Mouse (Mus musculus): ENCODE data around the gene C87436. TPM values are rescaled to one million over a fixed set of nuclear protein-coding genes. Genes with fewer than 3 reads are reported as not detected.

Gene C87436
- polyA plus RNA-seq, 1 experiment from 2014 or later: 23.9 TPM

GRCm38 (mm10) chr6:86505671-86506070 lies 67.5 kb downstream of the C87436 start:
- Histone ChIP-seq H3K27me3 (replicated peaks; ENCODE audit: control insufficient read depth, insufficient read depth, low read length) (no peaks in the 10 kb centered on the region), H3K4me1 (ENCODE audit: control insufficient read depth, insufficient read depth, low read length) (no peaks in the 10 kb centered on the region), H3K9me3 (ENCODE audit: control insufficient read depth, low read length) (no peaks in the 10 kb centered on the region), H3K27ac (replicated peaks; ENCODE audit: low read depth, low read length) (no peak overlapping the region), H3K36me3 (ENCODE audit: control insufficient read depth, insufficient read depth, low read length) (no peaks in the 10 kb centered on the region), H3K4me2 (ENCODE audit: low read depth, low read length) (no peak overlapping the region), H3K9ac (ENCODE audit: low read depth, low read length) (no peak overlapping the region), H3K4me3 (ENCODE audit: low read depth, low read length) (no peak overlapping the region)
- 64% methylated on average over 7 of the region's 7 CpGs for WGBS
- no peak for ATAC-seq (ENCODE audit: low read depth)
- no peak for DNase-seq (ENCODE audit: low spot score)

- WGBS: 50% methylated on average over 3 of the region's 3 CpGs
- DNase-seq (ENCODE audit: low spot score) (no peak), ATAC-seq (ENCODE audit: low read depth) (no peak)
- no peak overlapping the region for H3K4me2 ChIP-seq (ENCODE audit: low read depth, low read length)
- no peaks in the 10 kb centered on the region for H3K27me3 ChIP-seq (replicated peaks; ENCODE audit: control insufficient read depth, insufficient read depth, low read length)
- no peak overlapping the region for H3K9ac ChIP-seq (ENCODE audit: low read depth, low read length)
- H3K36me3 ChIP-seq (ENCODE audit: control insufficient read depth, insufficient read depth, low read length): no peaks in the 10 kb centered on the region
- H3K4me1 ChIP-seq (ENCODE audit: control insufficient read depth, insufficient read depth, low read length): no peaks in the 10 kb centered on the region
- H3K9me3 ChIP-seq (ENCODE audit: control insufficient read depth, low read length): no peaks in the 10 kb centered on the region
- H3K27ac ChIP-seq (replicated peaks; ENCODE audit: low read depth, low read length): no peak overlapping the region
- H3K4me3 ChIP-seq (ENCODE audit: low read depth, low read length): no peak overlapping the region
Observed at GRCm38 (mm10) chr6:86506309-86506708, 68.1 kb downstream of the C87436 start.

GRCm38 (mm10) chr6:86507116-86507515 lies 68.9 kb downstream of the C87436 start:
- no peak overlapping the region for H3K4me2 ChIP-seq (ENCODE audit: low read depth, low read length)
- no peaks in the 10 kb centered on the region for H3K9me3 ChIP-seq (ENCODE audit: control insufficient read depth, low read length)
- ATAC-seq (ENCODE audit: low read depth): no peak
- H3K27me3 ChIP-seq (replicated peaks; ENCODE audit: control insufficient read depth, insufficient read depth, low read length): no peaks in the 10 kb centered on the region
- no peak overlapping the region for H3K4me3 ChIP-seq (ENCODE audit: low read depth, low read length)
- H3K27ac ChIP-seq (replicated peaks; ENCODE audit: low read depth, low read length): no peak overlapping the region
- H3K4me1 ChIP-seq (ENCODE audit: control insufficient read depth, insufficient read depth, low read length): no peaks in the 10 kb centered on the region
- no peak overlapping the region for H3K9ac ChIP-seq (ENCODE audit: low read depth, low read length)
- no peak for DNase-seq (ENCODE audit: low spot score)
- H3K36me3 ChIP-seq (ENCODE audit: control insufficient read depth, insufficient read depth, low read length): no peaks in the 10 kb centered on the region

GRCm38 (mm10) chr6:86508736-86509135 lies 70.6 kb downstream of the C87436 start:
- 73% methylated on average over 3 of the region's 3 CpGs for WGBS

GRCm38 (mm10) chr6:86509194-86509865 lies 71.2 kb downstream of the C87436 start:
- WGBS: 82% methylated on average over 4 of the region's 4 CpGs
- Histone ChIP-seq H3K4me1 (ENCODE audit: control insufficient read depth, insufficient read depth, low read length) (no peaks in the 10 kb centered on the region), H3K9ac (ENCODE audit: low read depth, low read length) (no peak overlapping the region), H3K36me3 (ENCODE audit: control insufficient read depth, insufficient read depth, low read length) (no peaks in the 10 kb centered on the region), H3K27ac (replicated peaks; ENCODE audit: low read depth, low read length) (no peak overlapping the region), H3K27me3 (replicated peaks; ENCODE audit: control insufficient read depth, insufficient read depth, low read length) (no peaks in the 10 kb centered on the region), H3K9me3 (ENCODE audit: control insufficient read depth, low read length) (no peaks in the 10 kb centered on the region), H3K4me3 (ENCODE audit: low read depth, low read length) (no peak overlapping the region), H3K4me2 (ENCODE audit: low read depth, low read length) (no peak overlapping the region)
- no peak for ATAC-seq (ENCODE audit: low read depth)
- DNase-seq (ENCODE audit: low spot score): no peak

More at GRCm38 (mm10) chr6:86508736-86509135, 70.6 kb downstream of the C87436 start:
- Histone ChIP-seq H3K9ac (ENCODE audit: low read depth, low read length) (no peak overlapping the region), H3K4me1 (ENCODE audit: control insufficient read depth, insufficient read depth, low read length) (no peaks in the 10 kb centered on the region), H3K9me3 (ENCODE audit: control insufficient read depth, low read length) (no peaks in the 10 kb centered on the region), H3K36me3 (ENCODE audit: control insufficient read depth, insufficient read depth, low read length) (no peaks in the 10 kb centered on the region), H3K4me3 (ENCODE audit: low read depth, low read length) (no peak overlapping the region), H3K27ac (replicated peaks; ENCODE audit: low read depth, low read length) (no peak overlapping the region), H3K4me2 (ENCODE audit: low read depth, low read length) (no peak overlapping the region), H3K27me3 (replicated peaks; ENCODE audit: control insufficient read depth, insufficient read depth, low read length) (no peaks in the 10 kb centered on the region)
- ATAC-seq (ENCODE audit: low read depth) (no peak), DNase-seq (ENCODE audit: low spot score) (no peak)

DNA sequence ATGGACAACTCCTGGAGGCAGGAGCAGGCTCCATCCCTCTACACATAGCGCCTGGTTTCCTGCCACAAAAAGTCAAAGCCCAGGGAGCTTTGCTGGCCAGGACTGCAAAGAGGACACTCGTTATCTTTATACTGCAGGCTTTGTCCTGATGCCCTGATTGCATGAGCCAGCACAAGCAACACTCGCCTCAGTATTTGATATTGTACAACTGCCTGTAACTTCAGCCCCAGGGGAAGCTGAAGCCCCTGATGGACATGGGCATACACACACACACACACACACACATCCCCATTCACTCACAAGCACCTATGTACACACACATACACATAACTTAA lies 71.7 kb downstream of the C87436 start:
- Histone ChIP-seq H3K4me1 (ENCODE audit: control insufficient read depth, insufficient read depth, low read length) (no peaks in the 10 kb centered on the region), H3K4me3 (ENCODE audit: low read depth, low read length) (no peak overlapping the region), H3K9ac (ENCODE audit: low read depth, low read length) (no peak overlapping the region), H3K27ac (replicated peaks; ENCODE audit: low read depth, low read length) (no peak overlapping the region), H3K4me2 (ENCODE audit: low read depth, low read length) (no peak overlapping the region), H3K9me3 (ENCODE audit: control insufficient read depth, low read length) (no peaks in the 10 kb centered on the region), H3K36me3 (ENCODE audit: control insufficient read depth, insufficient read depth, low read length) (no peaks in the 10 kb centered on the region), H3K27me3 (replicated peaks; ENCODE audit: control insufficient read depth, insufficient read depth, low read length) (no peaks in the 10 kb centered on the region)
- ATAC-seq (ENCODE audit: low read depth): no peak
- no peak for DNase-seq (ENCODE audit: low spot score)
- 53% methylated on average over 3 of the region's 3 CpGs for WGBS

DNA sequence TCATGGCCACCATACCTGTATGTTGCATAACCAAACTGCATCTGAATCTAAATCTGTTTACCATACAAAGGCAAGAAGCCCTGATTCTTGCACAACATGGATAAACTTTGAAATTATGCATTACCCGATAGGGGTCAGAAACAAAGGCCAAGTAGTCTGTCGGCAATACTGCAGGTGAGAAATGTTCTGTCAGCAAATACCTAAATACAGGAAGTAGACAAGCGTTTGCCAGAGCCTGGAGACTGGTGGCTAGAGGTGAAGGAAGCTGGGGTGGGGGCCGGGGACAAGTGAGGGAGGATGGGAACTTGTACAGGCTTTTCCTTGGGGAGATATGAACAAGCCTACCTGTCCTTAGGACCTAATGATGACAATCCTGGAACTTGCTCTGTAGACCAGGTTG lies 72.8 kb downstream of the C87436 start:
- no peaks in the 10 kb centered on the region for H3K27me3 ChIP-seq (replicated peaks; ENCODE audit: control insufficient read depth, insufficient read depth, low read length)
- H3K36me3 ChIP-seq (ENCODE audit: control insufficient read depth, insufficient read depth, low read length): no peaks in the 10 kb centered on the region
- no peaks in the 10 kb centered on the region for H3K4me1 ChIP-seq (ENCODE audit: control insufficient read depth, insufficient read depth, low read length)
- no peak overlapping the region for H3K4me3 ChIP-seq (ENCODE audit: low read depth, low read length)
- H3K9me3 ChIP-seq (ENCODE audit: control insufficient read depth, low read length): no peaks in the 10 kb centered on the region
- ATAC-seq (ENCODE audit: low read depth): no peak
- H3K4me2 ChIP-seq (ENCODE audit: low read depth, low read length): no peak overlapping the region
- no peak overlapping the region for H3K27ac ChIP-seq (replicated peaks; ENCODE audit: low read depth, low read length)
- 62% methylated on average over 4 of the region's 4 CpGs for WGBS
- H3K9ac ChIP-seq (ENCODE audit: low read depth, low read length): no peak overlapping the region
- no peak for DNase-seq (ENCODE audit: low spot score)

DNA sequence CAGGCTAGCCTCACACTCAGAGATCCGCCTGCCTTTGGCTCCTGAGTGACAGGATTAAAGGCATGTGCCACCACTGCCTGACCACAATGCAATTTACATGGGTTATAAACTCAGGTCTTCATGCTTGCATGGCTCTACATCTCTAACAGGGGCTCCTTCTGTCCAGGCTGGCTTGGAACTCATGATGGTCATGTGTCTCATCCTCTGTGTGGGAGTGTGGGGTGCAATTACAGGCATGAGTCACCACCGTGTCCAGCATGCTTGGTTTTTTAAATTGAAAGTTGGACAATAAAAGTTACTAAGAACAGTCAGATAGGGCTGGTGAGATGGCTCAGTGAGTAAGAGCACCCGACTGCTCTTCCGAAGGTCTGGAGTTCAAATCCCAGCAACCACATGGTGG lies 75.1 kb downstream of the C87436 start:
- Histone ChIP-seq H3K27ac (replicated peaks; ENCODE audit: low read depth, low read length) (no peak overlapping the region), H3K4me3 (ENCODE audit: low read depth, low read length) (no peak overlapping the region), H3K9me3 (ENCODE audit: control insufficient read depth, low read length) (no peaks in the 10 kb centered on the region), H3K36me3 (ENCODE audit: control insufficient read depth, insufficient read depth, low read length) (no peaks in the 10 kb centered on the region), H3K27me3 (replicated peaks; ENCODE audit: control insufficient read depth, insufficient read depth, low read length) (no peaks in the 10 kb centered on the region), H3K9ac (ENCODE audit: low read depth, low read length) (no peak overlapping the region), H3K4me1 (ENCODE audit: control insufficient read depth, insufficient read depth, low read length) (no peaks in the 10 kb centered on the region), H3K4me2 (ENCODE audit: low read depth, low read length) (no peak overlapping the region)
- 93% methylated on average over 4 of the region's 4 CpGs for WGBS
- ATAC-seq (ENCODE audit: low read depth): no peak
- no peak for DNase-seq (ENCODE audit: low spot score)

GRCm38 (mm10) chr6:86516021-86516420 lies 77.8 kb downstream of the C87436 start:
- 50% methylated on average over 1 of the region's 1 CpGs for WGBS
- H3K4me2 ChIP-seq (ENCODE audit: low read depth, low read length): no peak overlapping the region
- H3K9ac ChIP-seq (ENCODE audit: low read depth, low read length): no peak overlapping the region
- no peaks in the 10 kb centered on the region for H3K27me3 ChIP-seq (replicated peaks; ENCODE audit: control insufficient read depth, insufficient read depth, low read length)
- no peak overlapping the region for H3K4me3 ChIP-seq (ENCODE audit: low read depth, low read length)
- no peak for DNase-seq (ENCODE audit: low spot score)
- H3K27ac ChIP-seq (replicated peaks; ENCODE audit: low read depth, low read length): no peak overlapping the region
- no peaks in the 10 kb centered on the region for H3K4me1 ChIP-seq (ENCODE audit: control insufficient read depth, insufficient read depth, low read length)
- H3K9me3 ChIP-seq (ENCODE audit: control insufficient read depth, low read length): no peaks in the 10 kb centered on the region
- H3K36me3 ChIP-seq (ENCODE audit: control insufficient read depth, insufficient read depth, low read length): peaks cover 1% of the 10 kb centered on the region; the same call in 1 of the 2 replicates
- ATAC-seq (ENCODE audit: low read depth): no peak
